Mouse (Mus musculus) ES-E14 (cell line): ENCODE data around the gene Gng7. TPM values are rescaled to one million over a fixed set of nuclear protein-coding genes. Genes with fewer than 3 reads are reported as not detected.

Source experiments
- DNase-seq: peaks from one replicate; pipeline ENCODE4 v3.0.0-alpha.2; 2013; ENCODE audit warnings: low read depth, low spot score
- H3K27ac ChIP-seq: 2 replicates; pipeline ENCODE4 v1.5.1; 2012; ENCODE audit warnings: low read depth, mild to moderate bottlenecking, low read length, moderate library complexity, mixed read lengths; ENCODE audit not compliant: poor library complexity, insufficient read depth, severe bottlenecking
- H3K36me3 ChIP-seq: 2 replicates; pipeline ENCODE4 v1.6.1; 2012; ENCODE audit warnings: mild to moderate bottlenecking, low read length, moderate library complexity, mixed read lengths; ENCODE audit not compliant: control insufficient read depth, poor library complexity, insufficient read depth, severe bottlenecking
- H3K4me1 ChIP-seq, 2 experiments: fragments of 150-350 bp in 1 of 2; sonication (generic) in 1 of 2; 2 replicates each; pipeline ENCODE4 v1.6.1; 2012; ENCODE audit warnings: low read length in 2 of 2, mild to moderate bottlenecking in 1 of 2, mixed read lengths in 1 of 2; ENCODE audit not compliant: control insufficient read depth in 2 of 2, insufficient read depth in 2 of 2, poor library complexity in 1 of 2
- H3K4me3 ChIP-seq, 2 experiments: fragments of 150-350 bp in 1 of 2; sonication (generic) in 1 of 2; 2 replicates each; pipeline ENCODE4 v1.5.1; 2012; ENCODE audit warnings: low read length in 2 of 2, low read depth in 1 of 2, mild to moderate bottlenecking in 1 of 2, mixed read lengths in 1 of 2; ENCODE audit not compliant: insufficient read depth in 1 of 2, poor library complexity in 1 of 2, severe bottlenecking in 1 of 2
- H3K9ac ChIP-seq: 2 replicates; pipeline ENCODE4 v1.6.1; 2012; ENCODE audit warnings: low read depth, mild to moderate bottlenecking, low read length, mixed read lengths; ENCODE audit not compliant: poor library complexity, insufficient read depth, severe bottlenecking
- H3K9me3 ChIP-seq: fragments of 150-350 bp; sonication (generic); 2 replicates; pipeline ENCODE4 v1.6.1; 2012; ENCODE audit warnings: low read depth, mild to moderate bottlenecking, low read length; ENCODE audit not compliant: control insufficient read depth, insufficient read depth
- CHD2 ChIP-seq: IDR thresholded peaks from 2 replicates; pipeline ENCODE4 v1.6.1; 2014; ENCODE audit warnings: mild to moderate bottlenecking, low read depth, low read length, inconsistent platforms
- HCFC1 ChIP-seq: IDR thresholded peaks from 2 replicates; pipeline ENCODE4 v1.6.1; 2012; ENCODE audit warnings: low read length, inconsistent platforms, borderline replicate concordance; ENCODE audit not compliant: insufficient read depth
- MAFK ChIP-seq: IDR thresholded peaks from 2 replicates; pipeline ENCODE4 v1.6.1; 2014; ENCODE audit warnings: mild to moderate bottlenecking, low read depth, low read length, inconsistent platforms; ENCODE audit not compliant: insufficient read depth
- ZC3H11A ChIP-seq: IDR thresholded peaks from 2 replicates; pipeline ENCODE4 v1.6.1; 2012; ENCODE audit warnings: low read depth, mild to moderate bottlenecking, inconsistent platforms, low read length, borderline replicate concordance
- ZNF384 ChIP-seq: IDR thresholded peaks from 2 replicates; pipeline ENCODE4 v1.6.1; 2012; ENCODE audit warnings: low read depth, low read length, inconsistent platforms
- in situ Hi-C, 2 experiments: fragments of 600-800 bp; cut with MboI; formaldehyde crosslinking; loops; one replicate each; pipeline ENCODE4 v1.15.1; 2025; ENCODE audit warnings: low sequenced_read_pairs in 2 of 2, inconsistent platforms in 1 of 2; ENCODE audit not compliant: unreplicated experiment in 2 of 2
- total RNA-seq: library from RNA; depleted of rRNA; stranded (reverse); fragments of 300-350 nt; gene quantifications from 2 replicates; pipeline ENCODE4 v1.2.3, GENCODE M21; 2012

Gng7 gene
- total RNA-seq, 1 experiment, result 0.94 TPM

DNA sequence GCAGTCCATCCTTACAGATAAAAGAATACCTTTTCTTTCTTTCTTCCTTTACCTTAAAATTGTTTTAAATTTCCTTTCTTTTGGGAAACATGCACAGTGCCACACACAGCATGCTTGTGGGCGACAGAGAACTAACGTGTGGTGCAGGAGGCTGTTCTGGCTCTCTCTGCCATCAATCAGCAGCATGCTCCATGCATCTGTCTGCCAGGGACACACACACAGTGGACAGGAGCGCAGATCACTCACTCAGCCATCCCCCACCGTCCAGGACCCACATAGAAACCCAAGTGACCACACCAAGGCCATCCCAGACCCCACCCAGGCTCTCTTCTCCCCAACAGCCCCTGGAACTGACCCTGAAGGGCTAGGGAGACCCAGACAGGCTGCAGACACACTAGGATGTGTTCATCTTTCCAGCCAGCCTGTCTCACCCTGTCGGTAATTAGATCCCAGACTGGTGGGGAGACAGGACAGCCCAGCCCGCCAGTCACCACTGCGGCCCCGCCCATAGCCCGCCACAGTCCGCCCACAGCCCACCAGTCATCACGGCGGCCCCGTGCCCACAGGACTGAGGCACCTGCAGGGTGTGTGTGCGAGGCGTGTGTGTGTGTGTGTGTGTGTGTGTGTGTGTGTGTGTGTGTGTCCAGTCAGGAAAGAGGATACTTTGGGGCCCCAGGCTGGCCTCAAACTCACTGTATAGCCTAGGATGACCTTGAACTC, 75.8 kb downstream of the Gng7 start:
- in situ Hi-C loops, result no loop called here
- Histone ChIP-seq H3K4me1 (peaks cover 24 to 50% of the 10 kb centered on the region in 2 experiments), H3K27ac (no peak overlapping the region; the same call in 1 of the 2 replicates), H3K9ac (peak overlapping the region; percentile 18; the same call in 1 of the 2 replicates), H3K36me3 (no peaks in the 10 kb centered on the region), H3K9me3 (no peaks in the 10 kb centered on the region), H3K4me3 (peak overlapping the region; percentile 32 to 38; a peak in 3 of 4 replicates)
- no peak for TF ChIP-seq CHD2
- TF ChIP-seq HCFC1, result no peak
- TF ChIP-seq MAFK, result no peak
- TF ChIP-seq ZC3H11A, result no peak
- TF ChIP-seq ZNF384, result no peak
- DNase-seq, result no peak

DNA sequence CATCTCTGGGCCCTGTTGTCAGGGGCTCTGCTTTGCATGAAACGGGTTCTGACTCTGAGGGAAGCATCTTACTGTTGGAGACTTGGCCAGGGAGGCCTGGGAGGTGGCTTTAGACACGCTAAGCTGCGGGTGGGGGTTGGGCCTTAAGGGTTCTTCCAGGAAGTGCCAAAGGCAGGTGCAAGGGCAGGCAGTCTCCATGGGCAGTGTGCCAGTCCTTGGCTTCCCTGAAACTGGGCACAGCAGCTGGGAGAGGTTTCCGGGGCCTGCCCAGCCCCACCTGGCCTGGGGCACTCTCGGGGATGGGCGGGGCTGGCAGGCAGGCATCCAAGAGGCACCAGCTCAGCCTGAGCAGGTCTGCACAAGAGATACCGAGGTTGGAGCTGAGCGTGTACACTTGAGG, 77.1 kb downstream of the Gng7 start:
- no peak for DNase-seq
- Histone ChIP-seq H3K27ac (no peak overlapping the region), H3K4me1 (peaks cover 23 to 57% of the 10 kb centered on the region in 2 experiments), H3K9ac (no peak overlapping the region), H3K9me3 (no peaks in the 10 kb centered on the region), H3K36me3 (no peaks in the 10 kb centered on the region), H3K4me3 (no peak overlapping the region)
- in situ Hi-C loops, result no loop called here
- TF ChIP-seq ZNF384 (no peak), ZC3H11A (no peak), CHD2 (no peak), MAFK (no peak), HCFC1 (no peak)

DNA sequence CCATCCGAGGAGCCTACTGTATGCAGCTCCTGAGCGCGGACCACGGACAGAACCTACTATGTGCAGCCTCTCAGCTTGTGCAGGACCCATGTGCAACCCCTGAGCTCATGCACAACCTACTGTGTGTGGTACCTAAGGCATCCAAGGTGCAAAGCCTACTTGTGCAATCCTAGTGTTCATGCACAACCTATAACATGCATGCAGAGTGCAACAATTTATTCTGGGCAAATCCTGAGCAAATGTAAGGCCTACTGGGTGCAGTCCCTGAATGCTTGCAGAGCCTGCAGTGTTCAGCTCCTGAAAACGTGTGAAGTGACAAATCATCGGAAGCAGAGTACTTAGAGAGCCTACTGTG, 78.0 kb downstream of the Gng7 start:
- peaks cover 1% of the 10 kb centered on the region; the same call in 1 of the 2 replicates for H3K36me3 ChIP-seq

DNA sequence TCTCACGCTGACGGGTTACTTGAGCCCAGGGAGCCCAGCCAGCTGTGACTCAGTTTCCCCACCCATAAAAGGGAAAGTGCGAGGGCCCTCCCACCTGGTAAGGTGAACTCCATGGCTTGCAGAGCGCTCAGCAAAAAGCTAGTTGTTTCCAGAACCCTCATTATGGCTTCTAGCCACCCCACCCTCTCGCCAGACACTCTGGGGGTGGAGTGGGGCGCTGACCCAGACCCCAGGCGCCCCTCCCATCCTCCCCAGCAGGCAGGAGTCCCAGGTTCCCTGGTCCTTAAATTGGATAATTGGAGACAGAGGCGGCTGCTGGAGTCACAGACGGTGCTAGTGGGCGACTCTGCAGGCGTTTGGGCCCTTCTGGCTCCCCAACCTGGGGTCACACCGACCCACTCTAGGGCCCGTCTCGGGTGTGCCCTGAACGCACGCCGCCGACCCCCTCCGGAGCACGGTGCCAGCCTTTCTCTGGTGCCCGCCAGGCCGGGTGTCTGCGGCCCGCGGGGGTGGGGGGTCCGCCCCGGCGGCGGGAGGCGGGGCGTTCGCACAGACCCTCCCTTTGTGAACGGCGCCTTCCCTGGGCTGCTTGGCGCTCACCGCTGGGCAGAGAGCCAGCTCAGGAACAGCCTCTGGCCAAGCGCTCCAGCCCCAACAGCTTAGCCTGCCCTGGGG, 78.5 kb downstream of the Gng7 start:
- in situ Hi-C loops, result no loop called here
- Histone ChIP-seq H3K4me1 (peaks cover 19 to 64% of the 10 kb centered on the region in 2 experiments), H3K9me3 (no peaks in the 10 kb centered on the region), H3K4me3 (peak overlapping the region; percentile 38 to 44; a peak in 2 of 4 replicates), H3K9ac (peak overlapping the region; percentile 35; the same call in 1 of the 2 replicates), H3K27ac (no peak overlapping the region), H3K36me3 (peaks cover 5% of the 10 kb centered on the region; the same call in 1 of the 2 replicates)
- TF ChIP-seq ZNF384, result no peak
- no peak for DNase-seq

More for the DNA sequence above, 78.0 kb downstream of the Gng7 start:
- Histone ChIP-seq H3K4me1 (peaks cover 23 to 63% of the 10 kb centered on the region in 2 experiments), H3K4me3 (peak overlapping the region; percentile 38 to 44; a peak in 2 of 4 replicates), H3K27ac (no peak overlapping the region), H3K9me3 (no peaks in the 10 kb centered on the region), H3K9ac (no peak overlapping the region)
- in situ Hi-C loops, result no loop called here
- no peak for TF ChIP-seq HCFC1
- no peak for TF ChIP-seq MAFK
- TF ChIP-seq CHD2, result no peak
- no peak for TF ChIP-seq ZNF384
- TF ChIP-seq ZC3H11A, result no peak
- no peak for DNase-seq
